Mouse (Mus musculus) neural tube, embryonic 10.5 days (tissue): ENCODE measurements around the gene Arhgef12.
"Not testable (repeated sequence)": the region's sequence is repeated elsewhere in the genome, so short reads cannot be mapped to it uniquely, and the experiment has no call there.

Source experiments
- DNase-seq: peaks from one replicate; pipeline ENCODE4 v3.0.0-alpha.2; 2017; ENCODE audit warnings: low spot score; ENCODE audit errors: extremely low spot score

Arhgef12 gene

GRCm38 (mm10) chr9:43107187-43107517, at the start of gene Arhgef12:
Gene Arhgef12, minus strand, starts transcription at chr9:43107239.
- DNase-seq = no peak

- no peak for DNase-seq
Measured at GRCm38 (mm10) chr9:43155960-43156359, 48.9 kb upstream of the Arhgef12 start.

- no peak for DNase-seq
Measured at GRCm38 (mm10) chr9:43151779-43152178, 44.7 kb upstream of the Arhgef12 start.

GRCm38 (mm10) chr9:43150957-43151356, 43.9 kb upstream of the Arhgef12 start:
- DNase-seq = no peak

GRCm38 (mm10) chr9:43150075-43150474, 43.0 kb upstream of the Arhgef12 start:
- DNase-seq = no peak

- no peak for DNase-seq
Measured at GRCm38 (mm10) chr9:43149498-43149897, 42.5 kb upstream of the Arhgef12 start.

- no peak for DNase-seq
Measured at GRCm38 (mm10) chr9:43145196-43145595, 38.2 kb upstream of the Arhgef12 start.

- DNase-seq = no peak
Measured at GRCm38 (mm10) chr9:43144206-43144810, 37.3 kb upstream of the Arhgef12 start.

GRCm38 (mm10) chr9:43141839-43142238, 34.8 kb upstream of the Arhgef12 start:
- peak; percentile 66 for DNase-seq

- DNase-seq = no peak
Measured at GRCm38 (mm10) chr9:43133525-43133924, 26.5 kb upstream of the Arhgef12 start.

GRCm38 (mm10) chr9:43132380-43132779, 25.3 kb upstream of the Arhgef12 start:
- DNase-seq = no peak

- DNase-seq = no peak
Measured at GRCm38 (mm10) chr9:43131940-43132339, 24.9 kb upstream of the Arhgef12 start.

GRCm38 (mm10) chr9:43130684-43131083, 23.6 kb upstream of the Arhgef12 start:
- DNase-seq = no peak

GRCm38 (mm10) chr9:43127101-43127787, 20.2 kb upstream of the Arhgef12 start:
- DNase-seq = no peak

GRCm38 (mm10) chr9:43122379-43122778, 15.3 kb upstream of the Arhgef12 start:
- no peak for DNase-seq

GRCm38 (mm10) chr9:43121948-43122347, 14.9 kb upstream of the Arhgef12 start:
- DNase-seq = not testable (repeated sequence)

GRCm38 (mm10) chr9:43116997-43117336, 9.9 kb upstream of the Arhgef12 start:
- DNase-seq = no peak

- DNase-seq = peak; percentile 75
Measured at GRCm38 (mm10) chr9:43116134-43116996, 9.3 kb upstream of the Arhgef12 start, which contains the start of gene Tmem136. Gene Tmem136, minus strand, starts transcription at chr9:43116570.

GRCm38 (mm10) chr9:43115431-43116133, 8.5 kb upstream of the Arhgef12 start:
- no peak for DNase-seq

GRCm38 (mm10) chr9:43114833-43115232, 7.8 kb upstream of the Arhgef12 start:
- DNase-seq = no peak

- no peak for DNase-seq
Measured at GRCm38 (mm10) chr9:43110286-43110980, 3.4 kb upstream of the Arhgef12 start.
